Mouse (Mus musculus) G1E (cell line): ENCODE measurements around the gene Zfp398.

Experiments used
- CTCF ChIP-seq: IDR thresholded peaks from 2 replicates; pipeline ENCODE4 v1.5.1; 2012; ENCODE audit warnings: low read depth, low read length, inconsistent platforms, mixed read lengths
- GATA2 ChIP-seq: IDR thresholded peaks from 2 replicates; pipeline ENCODE4 v1.6.1; 2012; ENCODE audit warnings: low read depth, low read length, inconsistent platforms, borderline replicate concordance
- POLR2AphosphoS5 ChIP-seq: IDR thresholded peaks from 2 replicates; pipeline ENCODE4 v1.6.1; 2012; ENCODE audit warnings: low read depth, low read length, inconsistent platforms; ENCODE audit not compliant: insufficient replicate concordance
- TAL1 ChIP-seq: conservative IDR thresholded peaks from 2 replicates; pipeline ENCODE4 v1.6.1; 2012; ENCODE audit warnings: low read depth, low read length, inconsistent platforms, mixed read lengths

GRCm38 (mm10) chr6:47912991-47913390, 77.5 kb downstream of the Zfp398 start:
- no peak for TF ChIP-seq TAL1
- no peak for TF ChIP-seq POLR2AphosphoS5
- no peak for TF ChIP-seq CTCF
- no peak for TF ChIP-seq GATA2
